11 mouse cellular contexts compared by ENCODE assay signal in genomic region chr3:106955555-106956446, GRCm38 (mm10).
DNase-seq lines count a peak whose midpoint lies in the region; ATAC-seq lines count a peak whose summit lies in the region.
"Had no signal": no experiment of that assay in that cellular context is flagged by ENCODE, and none has a peak within 500 bp of the region (broad histone marks: within the 10 kb centered on the region; RNA-seq: fewer than 3 reads in every experiment).

No protein-coding gene starts in this region.

- WGBS in forebrain, embryonic 10.5 days, result 12% methylated on average over 9 of the region's 9 CpGs
- WGBS in hindbrain, embryonic 15.5 days, result 8% methylated on average over 9 of the region's 9 CpGs
- 22% methylated on average over 9 of the region's 9 CpGs for WGBS in intestine, embryonic 15.5 days

- no peaks in the 10 kb centered on the region for H3K27me3 ChIP-seq in forebrain, embryonic 10.5 days (ENCODE audit: poor library complexity, severe bottlenecking)
- no peaks in the 10 kb centered on the region for H3K27me3 ChIP-seq in hindbrain, embryonic 15.5 days
- H3K27me3 ChIP-seq in intestine, embryonic 15.5 days (replicated peaks), result no peaks in the 10 kb centered on the region

- H3K27ac ChIP-seq in forebrain, embryonic 10.5 days, result peak overlapping the region; percentile 67
- H3K27ac ChIP-seq in hindbrain, embryonic 15.5 days (replicated peaks), result peak overlapping the region; percentile 15
- no peak overlapping the region for H3K27ac ChIP-seq in intestine, embryonic 15.5 days
- H3K27ac ChIP-seq: macrophage had no signal

- peak; percentile 46 for DNase-seq in brain, adult 2 months (ENCODE audit: low read depth, low spot score)
- DNase-seq in forebrain, embryonic 10.5 days (ENCODE audit: extremely low spot score, low spot score), result no peak
- peak; percentile 26 for DNase-seq in lung, postnatal 36 days
- no peak for DNase-seq in adrenal gland, postnatal 4 days (ENCODE audit: low spot score in 2 of 2)
- DNase-seq in adrenal gland, adult (ENCODE audit: inconsistent age in 2 of 2, low spot score in 1 of 2), result no peak
- DNase-seq in adrenal gland, postnatal 36 days, result no peak
- DNase-seq: cerebellum, postnatal 36 days had no signal

- H3K4me2 ChIP-seq in hindbrain, embryonic 15.5 days, result no peak overlapping the region
- H3K4me2 ChIP-seq in intestine, embryonic 15.5 days (replicated peaks), result no peak overlapping the region

- H3K36me3 ChIP-seq in forebrain, embryonic 10.5 days (replicated peaks), result no peaks in the 10 kb centered on the region
- H3K36me3 ChIP-seq in hindbrain, embryonic 15.5 days, result no peaks in the 10 kb centered on the region
- no peaks in the 10 kb centered on the region for H3K36me3 ChIP-seq in intestine, embryonic 15.5 days

- no peak overlapping the region for H3K9ac ChIP-seq in hindbrain, embryonic 15.5 days
- no peak overlapping the region for H3K9ac ChIP-seq in intestine, embryonic 15.5 days

- no peaks in the 10 kb centered on the region for H3K9me3 ChIP-seq in forebrain, embryonic 10.5 days
- no peaks in the 10 kb centered on the region for H3K9me3 ChIP-seq in hindbrain, embryonic 15.5 days
- no peaks in the 10 kb centered on the region for H3K9me3 ChIP-seq in intestine, embryonic 15.5 days

- peaks cover 27% of the 10 kb centered on the region for H3K4me1 ChIP-seq in forebrain, embryonic 10.5 days
- peaks cover 19% of the 10 kb centered on the region for H3K4me1 ChIP-seq in hindbrain, embryonic 15.5 days (replicated peaks)
- no peaks in the 10 kb centered on the region for H3K4me1 ChIP-seq in intestine, embryonic 15.5 days (replicated peaks)

- ATAC-seq in hindbrain, embryonic 15.5 days (ENCODE audit: low FRiP score, low read depth), result peak; percentile 74
- ATAC-seq in intestine, embryonic 15.5 days, result no peak
- ATAC-seq: inflammation-experienced regulatory T-cells, adult 6 months had no signal

- H3K4me3 ChIP-seq in forebrain, embryonic 10.5 days, result no peak overlapping the region
- H3K4me3 ChIP-seq in hindbrain, embryonic 15.5 days, result no peak overlapping the region
- H3K4me3 ChIP-seq in intestine, embryonic 15.5 days (replicated peaks), result no peak overlapping the region

Comparison
In these comparisons a context has a peak if more than half of its experiments do, and no peak if none do; other contexts are left out.
1. DNase-seq: peak in brain, adult 2 months (single experiment) and lung, postnatal 36 days (single experiment); none in forebrain, embryonic 10.5 days (single experiment), adrenal gland, postnatal 4 days (0 of 2), adrenal gland, adult (0 of 2) and adrenal gland, postnatal 36 days (0 of 2).